Mouse (Mus musculus): ENCODE results near the gene Tbc1d30.

Tbc1d30 gene

DNA sequence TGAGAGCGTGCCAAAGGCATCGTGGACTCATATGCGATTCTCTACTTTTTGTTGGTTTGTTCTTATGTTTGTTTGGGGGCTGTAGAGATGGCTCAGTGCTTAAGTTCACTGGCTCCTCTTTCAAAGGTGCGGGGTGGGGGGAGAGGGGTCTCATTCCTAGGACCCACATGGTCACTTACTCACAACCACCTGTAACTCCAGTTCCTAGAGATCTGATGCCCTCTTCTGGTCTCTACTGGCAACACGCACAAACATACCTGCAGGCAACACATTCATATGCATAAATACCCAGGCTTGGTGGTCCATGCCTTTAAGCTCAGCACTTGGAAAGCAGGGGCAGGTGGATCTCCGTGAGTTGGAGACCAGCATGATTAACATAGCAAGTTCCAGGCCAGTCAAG lies 125.4 kb downstream of the Tbc1d30 start:
- DNase-seq (ENCODE audit: low spot score in 2 of 2): no peak

DNA sequence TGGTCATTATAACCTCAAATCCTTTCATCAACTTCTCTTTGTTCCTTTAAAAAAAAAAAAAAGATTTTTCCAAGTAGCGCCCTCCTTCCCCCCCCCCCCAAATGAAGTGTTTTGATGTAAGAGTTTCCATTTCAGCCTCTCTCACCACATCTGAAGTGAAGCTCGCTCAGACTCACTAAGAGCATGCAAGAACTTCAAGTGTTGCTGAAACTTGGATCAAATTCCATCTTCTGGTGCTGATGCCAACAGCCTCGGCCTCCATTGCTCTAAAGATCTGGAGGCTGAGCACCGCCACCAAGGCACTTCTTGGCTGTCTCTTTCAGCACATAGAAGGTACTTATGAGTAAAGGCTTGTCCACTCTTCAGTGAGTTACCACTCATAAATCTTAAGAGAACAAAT lies 128.2 kb downstream of the Tbc1d30 start:
- DNase-seq (ENCODE audit: low spot score in 2 of 2): no peak

DNA sequence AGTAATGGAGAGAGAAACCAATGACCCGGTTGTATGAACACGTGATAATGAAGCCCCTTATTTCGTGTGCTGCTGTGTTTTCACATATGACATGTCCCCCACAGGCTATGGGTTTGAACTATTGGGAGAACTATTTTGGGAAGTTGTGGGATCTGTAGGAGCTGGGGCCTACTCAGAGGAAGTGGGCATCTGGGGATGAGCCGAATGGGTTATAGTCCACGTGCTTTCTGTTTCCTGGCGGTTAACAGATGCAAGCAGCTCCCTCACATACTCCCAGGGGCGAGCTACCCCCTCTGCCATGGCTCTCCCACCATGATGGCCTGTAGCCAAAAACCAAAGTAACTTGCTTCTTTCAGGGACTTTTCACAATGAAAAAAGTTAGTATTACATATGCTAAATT lies 132.5 kb downstream of the Tbc1d30 start:
- no peak for DNase-seq (ENCODE audit: low spot score in 2 of 2)

DNA sequence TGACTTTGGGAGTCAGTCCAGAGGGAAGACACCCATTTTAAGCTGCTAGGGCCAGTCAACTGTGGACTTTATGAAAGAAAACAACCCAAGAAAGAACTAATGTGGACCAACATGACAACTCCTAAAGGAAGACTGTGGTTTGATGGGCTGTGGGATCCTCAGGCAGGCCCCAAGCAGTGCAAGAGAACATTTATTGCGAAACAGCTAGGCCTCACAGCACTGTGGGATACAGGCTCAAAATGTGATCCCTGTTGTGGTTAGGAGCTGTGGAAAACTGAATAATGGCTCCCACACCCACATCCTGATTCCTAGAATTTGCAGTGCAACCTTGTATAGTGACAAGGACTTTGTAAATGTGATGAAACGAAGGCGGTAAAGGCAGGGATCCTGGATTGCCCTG lies 134.3 kb downstream of the Tbc1d30 start:
- no peak for DNase-seq (ENCODE audit: low spot score in 2 of 2)
